Mouse (Mus musculus): ENCODE data around the gene Leo1.
"Not testable (repeated sequence)": the region's sequence is repeated elsewhere in the genome, so short reads cannot be mapped to it uniquely, and the experiment has no call there.

Gene Leo1

GRCm38 (mm10) chr9:75467581-75467980, 26.3 kb downstream of the Leo1 start:
- DNase-seq (ENCODE audit: low read depth), result no peak

GRCm38 (mm10) chr9:75468297-75468696, 27.0 kb downstream of the Leo1 start:
- DNase-seq (ENCODE audit: low read depth), result no peak

- DNase-seq (ENCODE audit: low read depth), result no peak
Observed at GRCm38 (mm10) chr9:75477212-75477611, 35.9 kb downstream of the Leo1 start.

GRCm38 (mm10) chr9:75479106-75479725, 37.9 kb downstream of the Leo1 start:
- DNase-seq (ENCODE audit: low read depth), result peak; percentile 18

GRCm38 (mm10) chr9:75480536-75481075, 39.3 kb downstream of the Leo1 start:
- DNase-seq (ENCODE audit: low read depth), result no peak

GRCm38 (mm10) chr9:75485231-75485630, 43.9 kb downstream of the Leo1 start:
- peak; percentile 74 for DNase-seq (ENCODE audit: low read depth)

GRCm38 (mm10) chr9:75488255-75488654, 46.9 kb downstream of the Leo1 start:
- DNase-seq (ENCODE audit: low read depth), result not testable (repeated sequence)

GRCm38 (mm10) chr9:75494407-75495005, 53.2 kb downstream of the Leo1 start:
- no peak for DNase-seq (ENCODE audit: low read depth)

- no peak for DNase-seq (ENCODE audit: low read depth)
Observed at GRCm38 (mm10) chr9:75495945-75496344, 54.6 kb downstream of the Leo1 start.

GRCm38 (mm10) chr9:75498571-75498970, 57.2 kb downstream of the Leo1 start:
- no peak for DNase-seq (ENCODE audit: low read depth)

GRCm38 (mm10) chr9:75504311-75504710, 63.0 kb downstream of the Leo1 start:
- no peak for DNase-seq (ENCODE audit: low read depth)

GRCm38 (mm10) chr9:75511236-75511939, 70.1 kb downstream of the Leo1 start:
- no peak for DNase-seq (ENCODE audit: low read depth)

GRCm38 (mm10) chr9:75515464-75516113, 74.3 kb downstream of the Leo1 start:
- DNase-seq (ENCODE audit: low read depth), result peak; percentile 81

All from NIH3T3 (cell line).